Mouse (Mus musculus): ENCODE results near the gene Gm17324.
"Not testable (repeated sequence)": the region's sequence is repeated elsewhere in the genome, so short reads cannot be mapped to it uniquely, and the experiment has no call there.

Gene Gm17324

GRCm38 (mm10) chr9:78447973-78448873, at the start of gene Gm17324, which contains the start of gene Mto1:
Gene Gm17324 (minus strand): TSS chr9:78448786.
Gene Mto1 (plus strand): TSS chr9:78448208.
- in situ Hi-C loops (cut with MboI), result no loop called here

GRCm38 (mm10) chr9:78493171-78493570, 44.6 kb upstream of the Gm17324 start:
- in situ Hi-C loops (cut with MboI), result no loop called here

DNA sequence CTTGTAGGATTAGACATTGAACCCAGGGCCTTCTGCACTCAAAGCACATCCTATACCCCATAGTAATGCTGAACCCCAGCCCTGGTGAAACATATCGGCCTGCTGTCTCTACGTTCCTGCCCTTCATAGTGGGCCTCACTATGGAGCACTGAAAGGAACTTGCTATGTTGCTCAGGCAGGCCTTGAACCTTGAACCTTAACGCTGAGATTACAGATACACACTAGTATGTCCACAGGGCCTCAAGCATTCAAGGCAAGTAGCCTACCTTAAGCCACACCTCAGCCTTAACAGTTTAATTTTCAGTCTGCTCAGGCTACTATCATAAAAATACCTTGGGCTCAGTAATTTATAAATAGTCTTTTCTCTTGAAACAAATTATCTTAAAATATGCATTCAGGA, 43.7 kb upstream of the Gm17324 start:
- in situ Hi-C loops (cut with MboI), result no loop called here

DNA sequence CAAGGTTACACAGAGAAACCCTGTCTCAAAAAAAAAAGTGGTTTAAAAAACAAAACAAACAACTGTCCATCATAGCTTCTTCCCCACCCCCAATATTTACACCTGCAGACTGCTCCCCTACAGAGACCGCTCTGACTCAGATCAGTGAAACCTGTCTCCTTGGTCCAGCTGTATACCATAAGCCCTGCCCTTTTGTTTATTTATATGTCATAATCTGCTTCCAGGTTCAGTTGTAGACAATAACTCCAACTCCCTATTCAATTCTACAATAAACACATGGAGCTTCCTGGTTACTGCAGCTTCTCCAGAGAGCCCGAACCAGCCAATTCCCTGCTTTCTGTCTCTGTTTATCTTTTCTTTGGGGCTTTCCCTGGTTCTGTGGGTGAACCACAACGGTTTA, 42.6 kb upstream of the Gm17324 start:
- in situ Hi-C loops (cut with MboI), result no loop called here

GRCm38 (mm10) chr9:78488890-78489420, 40.4 kb upstream of the Gm17324 start, which contains the start of gene Eef1a1:
Gene Eef1a1 (minus strand): TSS chr9:78489151.
- in situ Hi-C loops (cut with MboI), result no loop called here

- in situ Hi-C loops (cut with MboI), result not testable (repeated sequence)
Observed at GRCm38 (mm10) chr9:78488021-78488420, 39.4 kb upstream of the Gm17324 start.

DNA sequence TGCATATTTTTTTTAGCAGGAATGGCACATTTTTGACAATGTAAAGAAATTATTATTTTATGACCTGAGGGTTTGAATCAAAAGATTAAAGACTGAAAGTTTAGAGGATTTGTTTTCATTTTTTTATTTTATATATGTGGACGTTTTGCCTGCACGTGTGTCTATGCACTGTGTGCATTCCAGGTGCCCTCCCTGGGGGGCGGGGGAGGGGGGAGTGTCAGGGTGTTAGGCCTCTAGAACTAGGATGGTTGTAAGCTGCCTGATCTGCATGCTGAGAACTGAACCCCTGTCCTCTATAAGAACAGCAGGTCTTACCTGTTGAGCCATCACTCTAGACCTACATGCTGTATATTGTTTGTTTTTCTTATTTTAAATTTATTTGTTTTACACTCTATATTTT, 36.1 kb upstream of the Gm17324 start:
- in situ Hi-C loops (cut with MboI), result no loop called here

- in situ Hi-C loops (cut with MboI), result no loop called here
Observed at GRCm38 (mm10) chr9:78482386-78482785, 33.8 kb upstream of the Gm17324 start.

- in situ Hi-C loops (cut with MboI), result no loop called here
Observed at GRCm38 (mm10) chr9:78481423-78482331, 33.1 kb upstream of the Gm17324 start.

DNA sequence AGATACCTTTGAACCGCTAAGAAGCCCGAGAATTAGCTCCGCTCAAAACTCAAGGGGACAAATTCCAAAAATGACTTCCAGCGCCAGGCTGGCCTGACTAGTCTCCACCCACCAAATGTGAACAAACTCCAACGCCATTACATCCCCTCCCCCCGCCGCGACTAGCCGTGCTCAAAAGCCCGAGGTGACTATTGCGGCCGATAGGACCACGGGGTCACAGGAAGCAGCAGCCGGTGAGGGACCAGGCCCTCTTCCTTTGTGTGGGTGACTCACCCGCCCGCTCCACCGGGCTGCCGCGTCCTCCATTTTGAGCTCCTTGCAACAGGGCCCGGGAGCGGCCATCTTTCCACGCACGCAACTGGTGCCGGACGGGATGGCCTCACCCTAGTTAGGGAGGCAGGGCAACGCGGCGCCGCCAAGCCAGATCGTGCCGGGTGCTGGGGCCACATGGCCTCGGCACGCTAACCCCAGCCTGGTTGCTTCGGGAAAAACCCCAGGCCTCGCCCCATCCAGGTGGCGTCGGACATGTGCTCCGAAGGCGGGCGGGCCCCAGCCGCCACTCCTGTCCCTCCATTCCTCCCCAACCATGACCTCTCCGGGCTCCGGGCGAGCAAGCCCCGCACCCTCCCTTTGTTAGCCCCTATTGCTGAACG, 32.2 kb upstream of the Gm17324 start:
- in situ Hi-C loops (cut with MboI), result no loop called here

GRCm38 (mm10) chr9:78480227-78480626, 31.6 kb upstream of the Gm17324 start:
- in situ Hi-C loops (cut with MboI), result not testable (repeated sequence)

- in situ Hi-C loops (cut with MboI), result not testable (repeated sequence)
Observed at GRCm38 (mm10) chr9:78479308-78479707, 30.7 kb upstream of the Gm17324 start.

GRCm38 (mm10) chr9:78478009-78478605, 29.5 kb upstream of the Gm17324 start:
- in situ Hi-C loops (cut with MboI), result not testable (repeated sequence)

- in situ Hi-C loops (cut with MboI), result no loop called here
Observed at GRCm38 (mm10) chr9:78477021-78477551, 28.5 kb upstream of the Gm17324 start.

DNA sequence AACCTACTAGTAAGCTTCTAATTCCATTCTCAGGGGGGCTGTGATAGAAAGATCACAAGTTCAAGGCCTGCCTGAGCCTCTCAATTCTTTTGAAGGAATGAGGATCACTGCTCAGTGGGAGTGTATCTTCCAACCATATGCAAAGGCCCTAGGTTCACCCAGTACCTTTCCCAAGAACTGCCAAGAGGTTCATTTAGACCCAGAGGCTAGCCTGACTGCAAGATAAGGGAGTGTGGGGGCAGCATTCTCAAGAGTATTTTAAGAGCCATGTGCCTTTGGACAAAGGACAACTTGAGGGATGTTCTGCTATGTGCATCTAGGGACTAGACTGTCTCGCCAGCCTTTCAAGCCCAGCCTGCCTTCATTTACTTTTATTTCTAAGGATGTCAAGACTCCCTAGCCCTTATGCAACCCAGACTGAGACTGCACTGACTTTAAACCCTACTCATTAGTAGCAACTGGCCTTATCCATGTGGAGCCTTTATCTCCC, 28.0 kb upstream of the Gm17324 start:
- in situ Hi-C loops (cut with MboI), result no loop called here

GRCm38 (mm10) chr9:78475873-78476272, 27.3 kb upstream of the Gm17324 start:
- in situ Hi-C loops (cut with MboI), result no loop called here

- in situ Hi-C loops (cut with MboI), result no loop called here
Observed at GRCm38 (mm10) chr9:78475383-78475780, 26.8 kb upstream of the Gm17324 start.

GRCm38 (mm10) chr9:78474771-78475382, 26.3 kb upstream of the Gm17324 start:
- in situ Hi-C loops (cut with MboI), result no loop called here

DNA sequence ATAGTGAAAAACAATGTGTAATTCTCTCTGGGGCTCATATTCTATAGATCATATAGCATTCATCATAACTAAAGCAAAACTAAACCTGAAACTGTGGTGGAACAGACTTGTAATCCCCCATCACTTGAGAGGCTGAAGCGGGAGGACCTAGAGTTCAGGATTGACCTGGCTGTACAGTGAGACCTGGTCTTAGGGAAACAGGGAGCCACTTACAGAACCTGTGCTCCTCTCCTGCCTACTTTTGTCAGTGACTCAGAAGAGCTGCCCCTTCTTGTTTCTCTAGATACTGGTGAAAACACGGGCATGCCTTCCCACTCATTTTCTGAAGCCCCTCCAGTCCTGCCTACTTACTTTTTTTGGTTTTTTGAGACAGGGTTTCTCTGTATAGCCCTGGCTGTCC, 25.7 kb upstream of the Gm17324 start:
- in situ Hi-C loops (cut with MboI), result no loop called here

DNA sequence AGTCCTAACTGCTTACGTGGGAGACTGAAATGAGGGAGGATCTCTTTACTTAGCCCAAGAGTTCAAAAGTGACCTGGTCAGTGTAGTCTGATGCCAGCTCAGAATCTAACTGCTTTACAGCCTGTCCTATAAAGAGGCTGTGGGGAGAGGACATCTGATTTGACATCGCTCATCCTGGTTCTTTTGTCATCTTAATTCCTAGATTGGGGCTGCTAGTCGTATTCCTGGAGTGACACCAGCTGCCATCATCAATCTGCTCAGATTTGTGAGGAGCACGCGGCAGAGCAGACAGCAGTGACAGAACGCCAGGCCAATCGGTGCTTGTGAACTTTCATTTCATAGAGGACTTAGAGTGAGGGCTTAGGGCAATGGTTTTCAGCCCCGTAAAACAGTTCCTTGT, 25.0 kb upstream of the Gm17324 start:
- in situ Hi-C loops (cut with MboI), result no loop called here

All from mature B cell (primary cell).